In the genomic region with DNA sequence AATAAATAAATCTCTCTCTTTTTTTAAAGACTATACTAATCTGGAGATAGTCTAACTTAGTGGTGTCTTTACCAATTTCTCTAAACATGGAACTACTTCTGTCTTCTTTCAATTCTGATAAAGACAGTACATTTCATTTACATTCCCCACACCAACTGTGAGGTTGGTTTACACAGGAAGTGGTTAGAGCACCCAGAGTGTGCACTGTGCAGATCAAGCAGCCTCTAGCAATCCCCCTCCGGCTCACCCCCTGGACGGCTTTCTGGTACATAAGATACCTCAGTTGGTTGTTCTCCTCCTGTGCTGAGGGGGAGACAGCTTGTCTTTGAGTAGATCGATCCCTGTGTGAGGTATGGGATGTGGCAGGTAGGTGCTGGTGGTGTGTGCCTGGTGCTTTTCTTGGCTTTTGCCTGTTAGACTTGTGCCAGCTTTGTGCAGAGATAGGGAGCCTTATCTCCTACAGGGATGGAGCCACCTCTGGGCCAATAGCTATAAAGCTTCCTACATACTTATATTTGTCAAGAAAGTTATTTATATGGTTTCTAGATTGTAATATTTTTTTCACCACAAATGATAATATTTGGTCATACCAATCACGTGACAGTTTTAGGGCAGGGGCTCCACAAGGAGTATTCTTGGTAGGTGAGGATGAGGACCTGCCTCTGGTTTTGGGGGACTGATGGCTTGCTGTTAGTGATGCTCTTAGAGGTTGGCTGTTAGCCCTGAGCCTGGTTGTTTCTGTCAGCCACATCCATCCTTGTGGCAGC, we compare ENCODE assay signal across 15 mouse cellular contexts. TPM values are rescaled to one million over a fixed set of nuclear protein-coding genes. Genes with fewer than 3 reads are reported as not detected.
DNase-seq lines count a peak whose midpoint lies in the region; ATAC-seq lines count a peak whose summit lies in the region.
"Had no signal": no experiment of that assay in that cellular context is flagged by ENCODE, and none has a peak within 500 bp of the region (broad histone marks: within the 10 kb centered on the region; RNA-seq: fewer than 3 reads in every experiment).

No protein-coding gene starts in this region.

- ATAC-seq in midbrain, embryonic 11.5 days (ENCODE audit: low FRiP score): no peak
- ATAC-seq in midbrain, embryonic 15.5 days (replicated peaks): no peak
- peak; percentile 70 to 75 for ATAC-seq in hematopoietic stem cell, adult 5-6 weeks (replicated peaks in 1 of 2; ENCODE audit: insufficient read depth in 1 of 2, low FRiP score in 2 of 2, low TSS enrichment in 1 of 2, low read depth in 1 of 2, poor library complexity in 2 of 2, severe bottlenecking in 2 of 2)
- ATAC-seq in megakaryocyte progenitor cell, adult 5-6 weeks (replicated peaks; ENCODE audit: poor library complexity): peak; percentile 80
- no peak for ATAC-seq in forebrain, embryonic 16.5 days

- H3K27me3 ChIP-seq in midbrain, embryonic 11.5 days (ENCODE audit: control insufficient read depth, insufficient read depth, low read length): no peaks in the 10 kb centered on the region
- H3K27me3 ChIP-seq in midbrain, embryonic 15.5 days (replicated peaks): no peaks in the 10 kb centered on the region
- no peaks in the 10 kb centered on the region for H3K27me3 ChIP-seq in forebrain, embryonic 16.5 days (replicated peaks; ENCODE audit: control insufficient read depth, insufficient read depth, low read length)
- H3K27me3 ChIP-seq: embryonic facial prominence, embryonic 15.5 days; heart, embryonic 12.5 days had no signal

- H3K4me3 ChIP-seq in midbrain, embryonic 11.5 days (ENCODE audit: low read depth, low read length): no peak overlapping the region
- no peak overlapping the region for H3K4me3 ChIP-seq in midbrain, embryonic 15.5 days
- no peak overlapping the region for H3K4me3 ChIP-seq in forebrain, embryonic 16.5 days (replicated peaks; ENCODE audit: low read length)
- H3K4me3 ChIP-seq: embryonic facial prominence, embryonic 15.5 days; heart, embryonic 12.5 days; midbrain, embryonic 10.5 days had no signal

- H3K4me1 ChIP-seq in midbrain, embryonic 11.5 days (ENCODE audit: control insufficient read depth, insufficient read depth, low read length): no peaks in the 10 kb centered on the region
- no peaks in the 10 kb centered on the region for H3K4me1 ChIP-seq in midbrain, embryonic 15.5 days
- no peaks in the 10 kb centered on the region for H3K4me1 ChIP-seq in forebrain, embryonic 16.5 days (replicated peaks; ENCODE audit: control insufficient read depth, insufficient read depth, low read length)
- H3K4me1 ChIP-seq: embryonic facial prominence, embryonic 15.5 days; midbrain, embryonic 10.5 days had no signal

- H3K36me3 ChIP-seq in midbrain, embryonic 11.5 days (ENCODE audit: control insufficient read depth, insufficient read depth, low read length): no peaks in the 10 kb centered on the region
- 0 out of 2 replicates have a peak, but pooled peaks cover 3% of the 10 kb centered on the region for H3K36me3 ChIP-seq in midbrain, embryonic 15.5 days (replicated peaks)
- no peaks in the 10 kb centered on the region for H3K36me3 ChIP-seq in forebrain, embryonic 16.5 days (ENCODE audit: control insufficient read depth, insufficient read depth)

- H3K9ac ChIP-seq in midbrain, embryonic 11.5 days (ENCODE audit: low read length): no peak overlapping the region
- H3K9ac ChIP-seq in midbrain, embryonic 15.5 days: no peak overlapping the region
- no peak overlapping the region for H3K9ac ChIP-seq in forebrain, embryonic 16.5 days (replicated peaks; ENCODE audit: low read depth, low read length)
- H3K9ac ChIP-seq: embryonic facial prominence, embryonic 15.5 days; heart, embryonic 12.5 days; hindbrain, embryonic 14.5 days had no signal

- 92% methylated on average over 4 of the region's 4 CpGs for WGBS in midbrain, embryonic 11.5 days
- WGBS in midbrain, embryonic 15.5 days: 89% methylated on average over 4 of the region's 4 CpGs
- WGBS in forebrain, embryonic 16.5 days: 93% methylated on average over 4 of the region's 4 CpGs

- no peak overlapping the region for H3K27ac ChIP-seq in midbrain, embryonic 11.5 days (ENCODE audit: low read depth, low read length)
- no peak overlapping the region for H3K27ac ChIP-seq in midbrain, embryonic 15.5 days
- H3K27ac ChIP-seq in forebrain, embryonic 16.5 days (ENCODE audit: low read length): no peak overlapping the region
- H3K27ac ChIP-seq: embryonic facial prominence, embryonic 15.5 days; hindbrain, embryonic 14.5 days; midbrain, embryonic 10.5 days had no signal

- no peaks in the 10 kb centered on the region for H3K9me3 ChIP-seq in midbrain, embryonic 11.5 days (ENCODE audit: control insufficient read depth, low read length)
- no peaks in the 10 kb centered on the region for H3K9me3 ChIP-seq in midbrain, embryonic 15.5 days
- no peaks in the 10 kb centered on the region for H3K9me3 ChIP-seq in forebrain, embryonic 16.5 days (ENCODE audit: control insufficient read depth, low read length)
- H3K9me3 ChIP-seq: embryonic facial prominence, embryonic 15.5 days; midbrain, embryonic 10.5 days had no signal

- peak; percentile 1 for DNase-seq in midbrain, embryonic 11.5 days (ENCODE audit: low spot score, missing footprints)
- DNase-seq in thymus, postnatal 25 days: peak; percentile 82
- DNase-seq in adrenal gland, adult 8-10 months: no peak
- no peak for DNase-seq in adrenal gland, postnatal 25 days
- DNase-seq: cerebellum, postnatal 10 days; kidney, postnatal 10 days had no signal

- H3K4me2 ChIP-seq in midbrain, embryonic 11.5 days: no peak overlapping the region
- no peak overlapping the region for H3K4me2 ChIP-seq in midbrain, embryonic 15.5 days
- no peak overlapping the region for H3K4me2 ChIP-seq in forebrain, embryonic 16.5 days (ENCODE audit: low read length)
- H3K4me2 ChIP-seq: embryonic facial prominence, embryonic 15.5 days; heart, embryonic 12.5 days; hindbrain, embryonic 14.5 days had no signal

RNA-seq across cellular contexts. Expression of gene Zfp750, which starts 40.6 kb away (rescaled TPM):
- polyA plus RNA-seq in midbrain, embryonic 11.5 days (2014; fragmentation: Nextera tagmentation; extraction: Ambion mirVana): 0.17 and 0.20 TPM in 2 replicates
- polyA plus RNA-seq in midbrain, embryonic 15.5 days (2015; fragmentation: Nextera tagmentation; extraction: Ambion mirVana): 0.51 and 0.84 TPM in 2 replicates
- total RNA-seq in hematopoietic stem cell, adult 5-6 weeks (2017): not detected in 2 replicates
- total RNA-seq in megakaryocyte progenitor cell, adult 5-6 weeks (2015): not detected in 2 replicates
- 0.14 TPM in 1 of 2 replicates, not detected in the other for total RNA-seq in megakaryocyte progenitor cell, adult 5-6 weeks (2017)
- total RNA-seq in adrenal gland, adult 8-10 months (2022): under 1 TPM in 2 of 4 experiments, not detected in 2; 0.59 to 0.73 TPM
- 0.34 and 0.66 TPM in 2 replicates for polyA plus RNA-seq in forebrain, embryonic 16.5 days (2015; fragmentation: Nextera tagmentation; extraction: Ambion mirVana)
- 0.43 and 0.57 TPM in 2 replicates for total RNA-seq in adrenal gland, postnatal 25 days (2021)
- polyA plus RNA-seq: small intestine, adult 2 months had no signal

Comparison
In these comparisons a context has a peak if more than half of its experiments do, and no peak if none do; other contexts are left out.
1. ATAC-seq: peak in hematopoietic stem cell, adult 5-6 weeks (2 of 2) and megakaryocyte progenitor cell, adult 5-6 weeks (single experiment); none in midbrain, embryonic 11.5 days (single experiment), midbrain, embryonic 15.5 days (single experiment) and forebrain, embryonic 16.5 days (single experiment).
2. DNase-seq: peak in midbrain, embryonic 11.5 days (single experiment) and thymus, postnatal 25 days (single experiment); none in adrenal gland, adult 8-10 months (single experiment) and adrenal gland, postnatal 25 days (single experiment).